Mouse (Mus musculus) kidney, embryonic 14.5 days (tissue): ENCODE measurements around the gene S100a9. TPM values are rescaled to one million over a fixed set of nuclear protein-coding genes. Genes with fewer than 3 reads are reported as not detected.

Experiments
- ATAC-seq: fragments of 200-750 bp; cut with Nextera tagmentation; 2 replicates; pipeline ENCODE4 v1.8.0; 2017; ENCODE audit warnings: moderate number of reproducible peaks, mild to moderate bottlenecking, moderate TSS enrichment, moderate library complexity; ENCODE audit not compliant: low FRiP score, low TSS enrichment
- H3K27ac ChIP-seq: fragments of 300-500 bp; sonication (generic); 2 replicates; pipeline ENCODE4 v1.5.1; 2014; ENCODE audit warnings: low read depth, mild to moderate bottlenecking, low read length, moderate library complexity, mixed read lengths
- H3K27me3 ChIP-seq: fragments of 300-500 bp; sonication (generic); 2 replicates; pipeline ENCODE4 v1.6.1; 2014; ENCODE audit warnings: mild to moderate bottlenecking, low read length; ENCODE audit not compliant: control insufficient read depth, insufficient read depth
- H3K36me3 ChIP-seq: fragments of 300-500 bp; sonication (generic); 2 replicates; pipeline ENCODE4 v1.6.1; 2014; ENCODE audit warnings: low read length, mixed read lengths; ENCODE audit not compliant: control insufficient read depth, insufficient read depth
- H3K4me1 ChIP-seq: fragments of 300-500 bp; sonication (generic); 2 replicates; pipeline ENCODE4 v1.6.1; 2014; ENCODE audit warnings: low read length, mixed read lengths; ENCODE audit not compliant: control insufficient read depth, insufficient read depth
- H3K4me2 ChIP-seq: fragments of 300-500 bp; sonication (generic); replicated peaks from 2 replicates; pipeline ENCODE4 v1.6.1; 2014; ENCODE audit warnings: low read depth, mild to moderate bottlenecking, low read length
- H3K4me3 ChIP-seq: fragments of 300-500 bp; sonication (generic); 2 replicates; pipeline ENCODE4 v1.5.1; 2014; ENCODE audit warnings: mild to moderate bottlenecking, low read length
- H3K9ac ChIP-seq: fragments of 300-500 bp; sonication (generic); 2 replicates; pipeline ENCODE4 v1.6.1; 2014; ENCODE audit warnings: low read depth, mild to moderate bottlenecking, low read length, moderate library complexity
- H3K9me3 ChIP-seq: fragments of 300-500 bp; sonication (generic); 2 replicates; pipeline ENCODE4 v1.6.1; 2016; ENCODE audit warnings: low read length; ENCODE audit not compliant: control insufficient read depth
- whole genome bisulfite sequencing: fragments of 180-500 bp; shearing (Covaris S2); extraction: QIAGEN DNeasy Blood & Tissue Kit; methylation state at CpG from one replicate; pipeline ENCODE4 v1.1.7; 2014; 5-methylcytosine and 5-hydroxymethylcytosine counted together
- polyA plus RNA-seq: library from polyadenylated mRNA; unstranded; fragments of >200 nt; fragmentation: Nextera tagmentation; extraction: Ambion mirVana; gene quantifications from 2 replicates; pipeline ENCODE4 v1.2.1, GENCODE M21; 2014

S100a9 gene
- polyA plus RNA-seq = 1.3 and 2.0 TPM in 2 replicates

- no peak within 1 kb of the TSS for H3K4me3 ChIP-seq
- no peak within 1 kb of the TSS for H3K4me2 ChIP-seq
- no peaks in the 10 kb centered on the region for H3K27me3 ChIP-seq
- 70% methylated on average over 3 of the region's 3 CpGs for WGBS
- H3K27ac ChIP-seq = no peak within 1 kb of the TSS
- no peak within 1 kb of the TSS for H3K9ac ChIP-seq
- no peak for ATAC-seq
- H3K4me1 ChIP-seq = no peaks in the 10 kb centered on the region
- no peaks in the 10 kb centered on the region for H3K36me3 ChIP-seq
- no peaks in the 10 kb centered on the region for H3K9me3 ChIP-seq
Observed at GRCm38 (mm10) chr3:90695613-90696012, at the start of gene S100a9. Gene S100a9, minus strand, starts transcription at chr3:90695721.

- Histone ChIP-seq H3K9ac (no peak within 1 kb of the TSS), H3K4me3 (no peak within 1 kb of the TSS), H3K4me2 (no peak within 1 kb of the TSS), H3K9me3 (no peaks in the 10 kb centered on the region), H3K4me1 (no peaks in the 10 kb centered on the region), H3K27me3 (no peaks in the 10 kb centered on the region), H3K27ac (no peak within 1 kb of the TSS), H3K36me3 (no peaks in the 10 kb centered on the region)
- no peak for ATAC-seq
- WGBS = 95% methylated on average over 3 of the region's 3 CpGs
Observed at GRCm38 (mm10) chr3:90726606-90727005, 31.1 kb upstream of the S100a9 start, which contains the start of gene Pglyrp4. Gene Pglyrp4, plus strand, starts transcription at chr3:90726906.

- ATAC-seq = peak; percentile 85
Observed at GRCm38 (mm10) chr3:90709591-90710460, 14.3 kb upstream of the S100a9 start.

GRCm38 (mm10) chr3:90708523-90709202, 13.1 kb upstream of the S100a9 start:
- Histone ChIP-seq H3K4me1 (no peaks in the 10 kb centered on the region), H3K9ac (no peak overlapping the region), H3K9me3 (no peaks in the 10 kb centered on the region), H3K27me3 (no peaks in the 10 kb centered on the region), H3K36me3 (no peaks in the 10 kb centered on the region), H3K4me3 (no peak overlapping the region), H3K4me2 (no peak overlapping the region), H3K27ac (no peak overlapping the region)
- 24% methylated on average over 4 of the region's 4 CpGs for WGBS
- ATAC-seq = no peak

More at GRCm38 (mm10) chr3:90709591-90710460, 14.3 kb upstream of the S100a9 start:
- 48% methylated on average over 12 of the region's 12 CpGs for WGBS
- Histone ChIP-seq H3K4me3 (no peak overlapping the region), H3K4me2 (no peak overlapping the region), H3K27ac (no peak overlapping the region), H3K9me3 (no peaks in the 10 kb centered on the region), H3K36me3 (no peaks in the 10 kb centered on the region), H3K9ac (no peak overlapping the region), H3K4me1 (no peaks in the 10 kb centered on the region), H3K27me3 (no peaks in the 10 kb centered on the region)

- WGBS = 85% methylated on average over 2 of the region's 2 CpGs
- Histone ChIP-seq H3K9me3 (no peaks in the 10 kb centered on the region), H3K4me3 (no peak overlapping the region), H3K4me2 (no peak overlapping the region), H3K27ac (no peak overlapping the region), H3K9ac (no peak overlapping the region), H3K36me3 (no peaks in the 10 kb centered on the region), H3K27me3 (no peaks in the 10 kb centered on the region), H3K4me1 (no peaks in the 10 kb centered on the region)
- ATAC-seq = no peak
Observed at GRCm38 (mm10) chr3:90702244-90702643, 6.7 kb upstream of the S100a9 start.

GRCm38 (mm10) chr3:90693496-90693895, 2.0 kb downstream of the S100a9 start:
- Histone ChIP-seq H3K4me1 (no peaks in the 10 kb centered on the region), H3K9ac (no peak overlapping the region), H3K27ac (no peak overlapping the region), H3K4me2 (no peak overlapping the region), H3K36me3 (no peaks in the 10 kb centered on the region), H3K27me3 (no peaks in the 10 kb centered on the region; the same call in 1 of the 2 replicates), H3K4me3 (no peak overlapping the region), H3K9me3 (no peaks in the 10 kb centered on the region)
- 80% methylated on average over 2 of the region's 2 CpGs for WGBS
- ATAC-seq = no peak

GRCm38 (mm10) chr3:90686835-90687234, 8.7 kb downstream of the S100a9 start:
- Histone ChIP-seq H3K27me3 (no peaks in the 10 kb centered on the region; the same call in 1 of the 2 replicates), H3K4me2 (no peak overlapping the region), H3K4me3 (no peak overlapping the region), H3K4me1 (no peaks in the 10 kb centered on the region), H3K36me3 (no peaks in the 10 kb centered on the region), H3K9me3 (no peaks in the 10 kb centered on the region), H3K27ac (no peak overlapping the region), H3K9ac (no peak overlapping the region)
- ATAC-seq = no peak
- 79% methylated on average over 2 of the region's 2 CpGs for WGBS

- WGBS = 83% methylated on average over 3 of the region's 3 CpGs
- Histone ChIP-seq H3K9ac (no peak overlapping the region), H3K4me1 (no peaks in the 10 kb centered on the region), H3K9me3 (no peaks in the 10 kb centered on the region), H3K27ac (no peak overlapping the region), H3K4me2 (no peak overlapping the region), H3K4me3 (no peak overlapping the region), H3K36me3 (no peaks in the 10 kb centered on the region), H3K27me3 (no peaks in the 10 kb centered on the region; the same call in 1 of the 2 replicates)
- ATAC-seq = no peak
Observed at GRCm38 (mm10) chr3:90683929-90684328, 11.6 kb downstream of the S100a9 start.

- 70% methylated on average over 3 of the region's 3 CpGs for WGBS
- Histone ChIP-seq H3K4me1 (no peaks in the 10 kb centered on the region), H3K4me2 (no peak overlapping the region), H3K27ac (no peak overlapping the region), H3K27me3 (no peaks in the 10 kb centered on the region), H3K9ac (no peak overlapping the region), H3K4me3 (no peak overlapping the region), H3K9me3 (no peaks in the 10 kb centered on the region), H3K36me3 (no peaks in the 10 kb centered on the region)
- ATAC-seq = no peak
Observed at GRCm38 (mm10) chr3:90678656-90679055, 16.9 kb downstream of the S100a9 start.
